ENCODE assay signal across 8 mouse cellular contexts in the genomic region with DNA sequence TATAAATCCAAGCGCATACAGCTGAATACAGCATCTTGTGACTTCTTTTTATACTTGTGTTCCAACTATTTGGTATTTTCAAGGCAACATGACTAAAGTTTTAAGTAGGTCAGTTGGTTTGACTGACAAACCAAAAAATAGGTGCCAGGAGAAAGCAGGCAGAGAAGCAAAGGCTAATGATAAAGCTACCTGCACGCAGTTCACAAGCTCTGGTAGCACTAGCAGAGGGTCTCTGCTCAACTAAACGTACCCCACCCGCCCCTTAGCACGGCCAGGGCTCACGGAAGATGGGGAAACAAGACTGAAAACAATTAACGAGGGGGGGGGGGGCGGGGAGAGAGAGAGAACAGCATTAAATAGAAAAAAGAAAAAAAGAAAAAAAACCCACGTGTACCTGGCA. TPM values are rescaled to one million over a fixed set of nuclear protein-coding genes. Genes with fewer than 3 reads are reported as not detected.
A peak's percentile ranks its signal among the peaks of the same experiment; 100 is the strongest.
DNase-seq lines count a peak whose midpoint lies in the region; ATAC-seq and TF ChIP-seq lines count a peak whose summit lies in the region.

No protein-coding gene starts in this region.

- H3K4me1 ChIP-seq in kidney, postnatal 0 days (replicated peaks; ENCODE audit: insufficient read depth, low read length) = no peaks in the 10 kb centered on the region; the same call in 1 of the 2 replicates
- H3K4me1 ChIP-seq in forebrain, embryonic 10.5 days = peaks cover 26% of the 10 kb centered on the region
- peaks cover 5% of the 10 kb centered on the region; the same call in 1 of the 2 replicates for H3K4me1 ChIP-seq in intestine, embryonic 16.5 days (ENCODE audit: control insufficient read depth, insufficient read depth, low read length)
- H3K4me1 ChIP-seq in neural tube, embryonic 13.5 days (replicated peaks) = peaks cover 7% of the 10 kb centered on the region

- peak overlapping the region; percentile 88 for H3K4me3 ChIP-seq in kidney, postnatal 0 days (replicated peaks; ENCODE audit: low read depth, low read length)
- H3K4me3 ChIP-seq in forebrain, embryonic 10.5 days = peak overlapping the region; percentile 86
- H3K4me3 ChIP-seq in intestine, embryonic 16.5 days (ENCODE audit: low read length) = peak overlapping the region; percentile 85
- H3K4me3 ChIP-seq in neural tube, embryonic 13.5 days = peak overlapping the region; percentile 58

- ATAC-seq in kidney, postnatal 0 days (replicated peaks; ENCODE audit: low FRiP score, low read depth) = no peak
- no peak for ATAC-seq in intestine, embryonic 16.5 days
- ATAC-seq in neural tube, embryonic 13.5 days (ENCODE audit: low read depth) = no peak
- ATAC-seq in megakaryocyte progenitor cell, adult 5-6 weeks (replicated peaks; ENCODE audit: poor library complexity) = no peak

- no peak overlapping the region for H3K27ac ChIP-seq in kidney, postnatal 0 days
- H3K27ac ChIP-seq in forebrain, embryonic 10.5 days = no peak overlapping the region
- H3K27ac ChIP-seq in intestine, embryonic 16.5 days (ENCODE audit: low read length) = no peak overlapping the region
- no peak overlapping the region for H3K27ac ChIP-seq in neural tube, embryonic 13.5 days (replicated peaks)

- no peaks in the 10 kb centered on the region for H3K9me3 ChIP-seq in kidney, postnatal 0 days (replicated peaks; ENCODE audit: low read length)
- H3K9me3 ChIP-seq in forebrain, embryonic 10.5 days = no peaks in the 10 kb centered on the region
- no peaks in the 10 kb centered on the region for H3K9me3 ChIP-seq in intestine, embryonic 16.5 days (ENCODE audit: control insufficient read depth, low read length)
- H3K9me3 ChIP-seq in neural tube, embryonic 13.5 days = no peaks in the 10 kb centered on the region

- no peak overlapping the region for H3K9ac ChIP-seq in kidney, postnatal 0 days (ENCODE audit: low read depth, low read length)
- peak overlapping the region; percentile 89; the same call in 1 of the 2 replicates for H3K9ac ChIP-seq in intestine, embryonic 16.5 days (ENCODE audit: low read depth, low read length)
- H3K9ac ChIP-seq in neural tube, embryonic 13.5 days = peak overlapping the region; percentile 84

- no peaks in the 10 kb centered on the region for H3K36me3 ChIP-seq in kidney, postnatal 0 days (ENCODE audit: insufficient read depth, low read length)
- no peaks in the 10 kb centered on the region for H3K36me3 ChIP-seq in forebrain, embryonic 10.5 days (replicated peaks)
- H3K36me3 ChIP-seq in intestine, embryonic 16.5 days (ENCODE audit: control insufficient read depth, insufficient read depth, low read length) = no peaks in the 10 kb centered on the region
- H3K36me3 ChIP-seq in neural tube, embryonic 13.5 days = no peaks in the 10 kb centered on the region

- DNase-seq in kidney, postnatal 0 days (ENCODE audit: low spot score) = no peak
- DNase-seq in kidney, adult 8-10 months = no peak
- DNase-seq in forebrain, embryonic 10.5 days (ENCODE audit: extremely low spot score, low spot score) = no peak
- no peak for DNase-seq in frontal cortex, postnatal 10 days (ENCODE audit: low spot score in 2 of 2)
- DNase-seq in ovary, adult 18-20 months (ENCODE audit: low spot score) = no peak

- H3K4me2 ChIP-seq in kidney, postnatal 0 days (ENCODE audit: low read length) = peak overlapping the region; percentile 77
- H3K4me2 ChIP-seq in intestine, embryonic 16.5 days (ENCODE audit: low read depth, low read length) = peak overlapping the region; percentile 95
- peak overlapping the region; percentile 69 for H3K4me2 ChIP-seq in neural tube, embryonic 13.5 days

- TF ChIP-seq CTCF in kidney, postnatal 0 days (IDR thresholded peaks at IDR 0.05; ENCODE audit: low read depth) = no peak

- no peaks in the 10 kb centered on the region for H3K27me3 ChIP-seq in kidney, postnatal 0 days (ENCODE audit: insufficient read depth, low read length)
- H3K27me3 ChIP-seq in forebrain, embryonic 10.5 days (ENCODE audit: poor library complexity, severe bottlenecking) = peaks cover 37% of the 10 kb centered on the region
- H3K27me3 ChIP-seq in intestine, embryonic 16.5 days (replicated peaks; ENCODE audit: control insufficient read depth, insufficient read depth, low read length) = no peaks in the 10 kb centered on the region
- peaks cover 19% of the 10 kb centered on the region for H3K27me3 ChIP-seq in neural tube, embryonic 13.5 days

- WGBS in kidney, postnatal 0 days = 19% methylated on average over 8 of the region's 9 CpGs
- 15% methylated on average over 8 of the region's 9 CpGs for WGBS in forebrain, embryonic 10.5 days
- 24% methylated on average over 8 of the region's 9 CpGs for WGBS in intestine, embryonic 16.5 days
- WGBS in neural tube, embryonic 13.5 days = 19% methylated on average over 7 of the region's 9 CpGs

RNA-seq across cellular contexts. Expression of a gene that starts 0.9 kb away (rescaled TPM):
- 11.1 and 11.4 TPM in 2 replicates for polyA plus RNA-seq in kidney, postnatal 0 days (2015; fragmentation: Nextera tagmentation; extraction: Ambion mirVana)
- 8.7 and 9.9 TPM in 2 replicates for polyA plus RNA-seq in forebrain, embryonic 10.5 days (2016; fragmentation: Nextera tagmentation; extraction: Ambion mirVana)
- 6.7 and 7.3 TPM in 2 replicates for polyA plus RNA-seq in intestine, embryonic 16.5 days (2015; fragmentation: Nextera tagmentation; extraction: Ambion mirVana)
- polyA plus RNA-seq in neural tube, embryonic 13.5 days (2015; fragmentation: Nextera tagmentation; extraction: Ambion mirVana) = 29.2 and 32.5 TPM in 2 replicates
- total RNA-seq in megakaryocyte progenitor cell, adult 5-6 weeks (2015) = 0.71 and 2.2 TPM in 2 replicates
- 1.8 and 2.9 TPM in 2 replicates for total RNA-seq in megakaryocyte progenitor cell, adult 5-6 weeks (2017)
